Mouse (Mus musculus): ENCODE results near the gene Kif20b.
A peak's percentile ranks its signal among the peaks of the same experiment; 100 is the strongest.

Kif20b gene

GRCm38 (mm10) chr19:34921652-34922602 is at the start of gene Kif20b:
Kif20b (plus strand) TSS chr19:34922361.
- DNase-seq (ENCODE audit: low spot score in 2 of 2) = peak; percentile 67 to 80

GRCm38 (mm10) chr19:34876676-34877075 is 45.5 kb upstream of the Kif20b start:
- no peak for DNase-seq (ENCODE audit: low spot score in 2 of 2)

GRCm38 (mm10) chr19:34877898-34878602 is 44.1 kb upstream of the Kif20b start:
- DNase-seq (ENCODE audit: low spot score in 2 of 2) = peak; percentile 80 to 88

GRCm38 (mm10) chr19:34878603-34879541 is 43.3 kb upstream of the Kif20b start, which contains the start of gene Pank1:
Pank1 (minus strand) TSS chr19:34879455.
- peak; percentile 65 to 71 for DNase-seq (ENCODE audit: low spot score in 2 of 2)

GRCm38 (mm10) chr19:34879624-34880023 is 42.5 kb upstream of the Kif20b start:
- DNase-seq (ENCODE audit: low spot score in 2 of 2) = no peak

- no peak for DNase-seq (ENCODE audit: low spot score in 2 of 2)
Observed at GRCm38 (mm10) chr19:34881160-34881559, 41.0 kb upstream of the Kif20b start.

- DNase-seq (ENCODE audit: low spot score in 2 of 2) = no peak
Observed at GRCm38 (mm10) chr19:34882443-34882842, 39.7 kb upstream of the Kif20b start.

- no peak for DNase-seq (ENCODE audit: low spot score in 2 of 2)
Observed at GRCm38 (mm10) chr19:34883526-34884224, 38.5 kb upstream of the Kif20b start.

GRCm38 (mm10) chr19:34886324-34886723 is 35.8 kb upstream of the Kif20b start:
- no peak for DNase-seq (ENCODE audit: low spot score in 2 of 2)

- DNase-seq (ENCODE audit: low spot score in 2 of 2) = no peak
Observed at GRCm38 (mm10) chr19:34890981-34891380, 31.2 kb upstream of the Kif20b start.

GRCm38 (mm10) chr19:34891590-34891989 is 30.6 kb upstream of the Kif20b start:
- no peak for DNase-seq (ENCODE audit: low spot score in 2 of 2)

GRCm38 (mm10) chr19:34895082-34895481 is 27.1 kb upstream of the Kif20b start:
- no peak for DNase-seq (ENCODE audit: low spot score in 2 of 2)

GRCm38 (mm10) chr19:34897082-34897965 is 24.8 kb upstream of the Kif20b start:
- no peak for DNase-seq (ENCODE audit: low spot score in 2 of 2)

- no peak for DNase-seq (ENCODE audit: low spot score in 2 of 2)
Observed at GRCm38 (mm10) chr19:34898941-34899340, 23.2 kb upstream of the Kif20b start.

- DNase-seq (ENCODE audit: low spot score in 2 of 2) = no peak
Observed at GRCm38 (mm10) chr19:34901266-34901665, 20.9 kb upstream of the Kif20b start.

GRCm38 (mm10) chr19:34901735-34902134 is 20.4 kb upstream of the Kif20b start:
- no peak for DNase-seq (ENCODE audit: low spot score in 2 of 2)

GRCm38 (mm10) chr19:34904032-34904431 is 18.1 kb upstream of the Kif20b start:
- DNase-seq (ENCODE audit: low spot score in 2 of 2) = no peak

GRCm38 (mm10) chr19:34905424-34905823 is 16.7 kb upstream of the Kif20b start:
- DNase-seq (ENCODE audit: low spot score in 2 of 2) = no peak

GRCm38 (mm10) chr19:34906772-34907171 is 15.4 kb upstream of the Kif20b start:
- no peak for DNase-seq (ENCODE audit: low spot score in 2 of 2)

- no peak for DNase-seq (ENCODE audit: low spot score in 2 of 2)
Observed at GRCm38 (mm10) chr19:34912366-34912765, 9.8 kb upstream of the Kif20b start.

Data from frontal cortex, postnatal 14 days (tissue).